Mouse (Mus musculus): ENCODE data around the gene Sept12.

GRCm38 (mm10) chr16:5012036-5013005 lies 14.7 kb upstream of the Sept12 start:
- TF ChIP-seq CTCF (IDR thresholded peaks at IDR 0.05; ENCODE audit: extremely low read depth, insufficient read length, insufficient replicate concordance, low read depth, low read length) (no peak), POLR2A (IDR thresholded peaks at IDR 0.05; ENCODE audit: low read depth, low read length) (no peak)
